Mouse (Mus musculus) adrenal gland (tissue): ENCODE measurements around the gene Celsr1.

Experiments
- intact Hi-C: fragments of 180-260 bp; cut with DNase I; formaldehyde crosslinking; loops from one replicate; pipeline ENCODE4 v1.15.1; 2025
- long read RNA-seq, 2 experiments: library from polyadenylated mRNA; unstranded; transcript quantifications; one replicate each; pipeline ENCODE4 v2.0.0; 2020; ENCODE audit warnings: borderline replicate concordance in 1 of 2; ENCODE audit not compliant: insufficient replicate concordance in 1 of 2

Celsr1 gene
- long read RNA-seq, experiment 1: 0 reads
- long read RNA-seq, experiment 2: 0 reads

GRCm38 (mm10) chr15:86033191-86033841 lies at the start of gene Celsr1:
Celsr1 (minus strand) TSS chr15:86033777.
- intact Hi-C loops: no loop called here

GRCm38 (mm10) chr15:86083261-86083741 lies 49.7 kb upstream of the Celsr1 start:
- intact Hi-C loops: no loop called here

DNA sequence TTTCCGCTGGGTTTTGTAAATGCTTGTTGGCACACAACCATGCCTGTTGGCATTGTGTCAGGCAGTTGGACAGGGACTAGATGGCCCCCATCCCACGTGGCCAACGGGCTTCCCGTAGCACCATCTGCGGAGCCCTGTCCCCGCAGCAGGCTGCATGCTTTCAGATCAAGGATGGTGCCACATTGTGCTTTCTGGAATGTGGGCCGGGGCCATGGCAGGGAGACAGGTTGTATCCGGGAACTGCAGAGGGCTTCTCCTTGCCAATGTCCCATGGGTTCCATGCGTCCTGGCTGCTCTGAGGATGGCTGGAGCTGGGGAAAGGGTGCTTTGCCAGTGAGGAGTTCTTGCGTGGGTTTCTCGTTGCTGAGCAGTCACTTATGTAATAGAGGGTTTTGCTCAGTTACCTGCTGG lies 49.0 kb upstream of the Celsr1 start:
- intact Hi-C loops: no loop called here

DNA sequence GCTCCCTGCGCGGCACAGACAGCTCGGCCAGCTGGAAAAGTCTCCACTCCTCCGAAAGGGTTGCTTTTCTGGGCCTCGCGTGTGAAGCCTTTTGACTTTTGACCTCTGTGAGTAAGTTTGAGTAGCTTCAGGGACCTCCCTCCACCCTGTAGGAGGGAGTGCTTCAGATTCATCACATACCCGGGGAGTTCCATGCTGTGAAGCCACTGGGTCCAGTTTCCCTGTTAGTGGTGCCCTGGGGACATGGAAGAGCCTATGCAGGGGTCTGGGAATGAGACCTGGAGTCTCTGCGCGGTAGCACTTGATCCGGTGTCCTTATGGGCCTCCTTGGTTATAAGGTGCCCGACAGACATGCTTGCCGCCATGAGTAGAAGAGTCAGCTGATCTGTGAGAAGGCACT lies 48.1 kb upstream of the Celsr1 start:
- intact Hi-C loops: loop anchor here (2.0 kb wide), 1 partner anchor 15 kb away; no protein-coding TSS in a partner anchor

GRCm38 (mm10) chr15:86080408-86080807 lies 46.8 kb upstream of the Celsr1 start:
- intact Hi-C loops: loop anchor here (2.0 kb wide), 1 partner anchor 16 kb away; no protein-coding TSS in a partner anchor

- intact Hi-C loops: loop anchor here (2.0 kb wide), 1 partner anchor 17 kb away; no protein-coding TSS in a partner anchor
Measured at GRCm38 (mm10) chr15:86079876-86080275, 46.3 kb upstream of the Celsr1 start.

GRCm38 (mm10) chr15:86079467-86079866 lies 45.9 kb upstream of the Celsr1 start:
- intact Hi-C loops: no loop called here

GRCm38 (mm10) chr15:86078481-86079216 lies 45.1 kb upstream of the Celsr1 start:
- intact Hi-C loops: no loop called here

GRCm38 (mm10) chr15:86077934-86078333 lies 44.4 kb upstream of the Celsr1 start:
- intact Hi-C loops: no loop called here

- intact Hi-C loops: no loop called here
Measured at GRCm38 (mm10) chr15:86076378-86076777, 42.8 kb upstream of the Celsr1 start.

- intact Hi-C loops: no loop called here
Measured at GRCm38 (mm10) chr15:86076048-86076315, 42.4 kb upstream of the Celsr1 start.

GRCm38 (mm10) chr15:86075305-86076047 lies 41.9 kb upstream of the Celsr1 start:
- intact Hi-C loops: no loop called here

DNA sequence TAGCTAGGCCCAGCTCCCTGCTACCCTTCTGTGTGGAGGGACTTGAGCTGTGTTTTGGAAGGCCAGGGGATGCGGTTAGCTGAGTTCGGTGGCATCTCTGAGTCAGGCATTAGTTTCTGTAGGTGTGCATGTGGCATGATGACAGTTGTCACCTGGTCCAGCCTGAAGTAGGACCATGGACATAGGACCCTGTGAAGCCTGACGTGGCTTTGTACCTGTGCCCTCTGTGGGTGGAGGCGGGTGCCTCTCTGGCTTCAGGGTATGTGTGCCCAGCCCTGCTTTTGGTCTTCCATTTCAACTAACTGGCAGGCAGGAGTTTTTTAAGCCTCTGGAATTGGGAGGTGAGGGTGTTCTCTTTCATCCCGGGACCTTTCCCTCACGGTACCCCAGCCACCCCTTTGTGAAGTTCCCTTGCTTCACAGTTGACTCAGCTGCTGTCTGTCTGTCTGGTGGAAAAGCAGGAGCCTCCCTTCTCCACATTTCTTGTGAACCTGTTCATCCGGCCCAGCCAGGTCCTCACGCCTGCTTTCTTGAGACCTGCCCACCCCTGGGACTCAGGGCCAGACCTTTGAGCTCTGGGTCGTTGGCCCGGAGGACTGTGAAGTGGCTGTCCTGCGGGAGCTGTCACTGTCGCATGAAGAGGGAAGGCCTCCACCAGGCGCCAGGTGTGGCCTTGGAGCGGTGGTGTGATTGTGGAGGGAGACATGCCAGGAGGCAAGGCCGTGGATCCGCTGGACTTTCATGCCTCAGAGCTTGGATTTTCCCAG lies 40.8 kb upstream of the Celsr1 start:
- intact Hi-C loops: no loop called here

DNA sequence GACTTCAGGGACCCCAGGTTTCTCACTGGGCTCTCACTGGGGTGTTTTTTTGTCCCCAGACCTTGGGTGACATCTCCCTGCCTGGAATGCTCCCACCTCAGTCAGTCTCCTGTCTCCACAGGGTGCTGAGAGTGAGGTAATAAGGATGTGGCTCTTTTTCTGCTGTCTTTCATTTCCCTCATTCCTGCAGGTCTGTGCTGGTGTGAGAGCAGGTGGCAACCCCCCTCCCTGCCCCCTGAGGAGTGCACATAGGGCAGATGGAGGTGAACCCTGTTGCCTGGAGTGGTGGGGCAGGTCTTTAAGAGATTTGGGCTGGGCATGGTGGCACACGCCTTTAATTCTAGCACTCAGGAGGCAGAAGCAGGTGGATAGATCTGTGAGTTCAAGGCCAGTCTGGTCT lies 37.6 kb upstream of the Celsr1 start:
- intact Hi-C loops: no loop called here

- intact Hi-C loops: no loop called here
Measured at GRCm38 (mm10) chr15:86070368-86070767, 36.8 kb upstream of the Celsr1 start.

GRCm38 (mm10) chr15:86069011-86069791 lies 35.6 kb upstream of the Celsr1 start:
- intact Hi-C loops: no loop called here

GRCm38 (mm10) chr15:86067941-86068495 lies 34.4 kb upstream of the Celsr1 start:
- intact Hi-C loops: no loop called here

GRCm38 (mm10) chr15:86067581-86067910 lies 34.0 kb upstream of the Celsr1 start:
- intact Hi-C loops: no loop called here

- intact Hi-C loops: no loop called here
Measured at GRCm38 (mm10) chr15:86066836-86067580, 33.4 kb upstream of the Celsr1 start.

DNA sequence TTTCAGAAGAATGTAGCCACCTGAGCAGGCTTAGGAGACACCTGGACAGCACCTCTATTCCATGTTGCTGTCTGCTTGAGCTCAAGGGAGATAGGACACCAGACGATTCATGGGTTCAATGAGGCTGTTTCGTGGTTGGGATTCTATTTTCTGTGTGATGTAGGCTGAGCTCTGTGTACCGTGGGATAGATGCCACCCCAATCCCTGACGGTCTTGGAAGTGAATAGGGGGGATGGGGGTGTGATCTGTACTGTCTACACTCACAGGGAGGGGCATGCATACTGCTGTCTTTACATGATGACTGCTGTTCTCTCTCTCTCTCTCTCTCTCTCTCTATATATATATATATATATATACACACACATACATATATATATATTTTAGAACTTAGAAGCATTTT lies 31.8 kb upstream of the Celsr1 start:
- intact Hi-C loops: no loop called here
